Mouse (Mus musculus): ENCODE measurements at regions not wholly inside any gene's neighbourhood (a gene's known extent, or its start where the extent isn't known, plus 50 kb on each side); places are given as distances from the start of the nearest gene placed in this dataset.

DNA sequence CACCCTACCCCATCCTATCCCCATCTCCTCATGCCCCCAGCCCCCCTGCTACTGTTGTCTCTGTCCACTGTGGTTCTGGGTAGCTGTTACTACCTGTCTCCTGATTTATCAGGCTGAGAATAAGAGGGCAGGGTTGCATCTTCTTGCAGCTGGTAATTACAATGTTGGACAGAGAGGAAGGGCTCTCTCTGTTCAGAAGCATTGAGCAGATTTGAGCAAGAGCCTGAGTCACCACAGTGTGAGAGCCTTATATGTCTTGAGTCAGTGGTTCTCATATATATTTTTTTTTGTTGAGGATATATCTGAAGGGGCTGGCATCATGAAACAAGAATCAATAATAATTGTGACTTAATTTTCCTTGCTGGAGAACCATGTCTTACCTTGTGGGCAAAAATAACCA, 82.7 kb upstream of the Sipa1l1 start:
- Histone ChIP-seq H3K9ac (ENCODE audit: low read depth, poor library complexity, severe bottlenecking) (no peak overlapping the region), H3K4me3 (ENCODE audit: low read depth, low read length) (no peak overlapping the region), H3K27ac (ENCODE audit: insufficient read depth, low read length) (no peak overlapping the region), H3K27me3 (ENCODE audit: control insufficient read depth, insufficient read depth, low read length, poor library complexity, severe bottlenecking) (no peaks in the 10 kb centered on the region), H3K4me1 (ENCODE audit: control insufficient read depth, insufficient read depth, low read length) (no peaks in the 10 kb centered on the region), H3K36me3 (ENCODE audit: control insufficient read depth, insufficient read depth, low read length, poor library complexity, severe bottlenecking) (no peaks in the 10 kb centered on the region), H3K9me3 (replicated peaks; ENCODE audit: control insufficient read depth, insufficient read depth, low read length, poor library complexity, severe bottlenecking) (no peaks in the 10 kb centered on the region)
- no peak for TF ChIP-seq CTCF (IDR thresholded peaks at IDR 0.05; ENCODE audit: low read depth, low read length)
- no peak for TF ChIP-seq EP300 (IDR thresholded peaks at IDR 0.05; ENCODE audit: insufficient read depth, low read depth, low read length)
- TF ChIP-seq POLR2A (IDR thresholded peaks at IDR 0.05; ENCODE audit: insufficient read depth, low read length) = no peak

DNA sequence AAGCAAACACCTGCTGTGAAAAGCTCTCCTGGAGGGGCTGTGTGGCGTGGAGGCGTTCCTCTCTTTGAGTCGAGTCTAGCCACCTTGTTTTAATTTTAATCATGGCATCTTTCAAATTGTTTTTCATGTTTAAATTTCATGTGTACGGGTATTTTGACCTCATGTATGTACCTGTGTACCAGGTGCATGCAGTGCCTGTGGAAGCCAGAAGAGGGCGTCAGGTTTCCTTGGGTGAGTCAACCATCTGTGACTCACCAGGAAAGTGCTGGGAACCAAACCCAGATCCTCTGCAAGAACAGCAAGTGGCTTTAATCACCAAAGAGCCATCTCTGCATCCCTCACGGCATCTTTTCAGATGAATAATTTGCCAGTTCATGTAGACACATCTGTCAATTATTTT, 79.8 kb upstream of the Sipa1l1 start:
- no peak overlapping the region for H3K9ac ChIP-seq (ENCODE audit: low read depth, poor library complexity, severe bottlenecking)
- no peaks in the 10 kb centered on the region for H3K27me3 ChIP-seq (ENCODE audit: control insufficient read depth, insufficient read depth, low read length, poor library complexity, severe bottlenecking)
- H3K36me3 ChIP-seq (ENCODE audit: control insufficient read depth, insufficient read depth, low read length, poor library complexity, severe bottlenecking) = no peaks in the 10 kb centered on the region
- no peaks in the 10 kb centered on the region for H3K9me3 ChIP-seq (replicated peaks; ENCODE audit: control insufficient read depth, insufficient read depth, low read length, poor library complexity, severe bottlenecking)
- H3K4me3 ChIP-seq (ENCODE audit: low read depth, low read length) = no peak overlapping the region
- H3K27ac ChIP-seq (ENCODE audit: insufficient read depth, low read length) = no peak overlapping the region
- no peaks in the 10 kb centered on the region for H3K4me1 ChIP-seq (ENCODE audit: control insufficient read depth, insufficient read depth, low read length)
- no peak for TF ChIP-seq EP300 (IDR thresholded peaks at IDR 0.05; ENCODE audit: insufficient read depth, low read depth, low read length)
- TF ChIP-seq CTCF (IDR thresholded peaks at IDR 0.05; ENCODE audit: low read depth, low read length) = peak; percentile 51
- TF ChIP-seq POLR2A (IDR thresholded peaks at IDR 0.05; ENCODE audit: insufficient read depth, low read length) = no peak

DNA sequence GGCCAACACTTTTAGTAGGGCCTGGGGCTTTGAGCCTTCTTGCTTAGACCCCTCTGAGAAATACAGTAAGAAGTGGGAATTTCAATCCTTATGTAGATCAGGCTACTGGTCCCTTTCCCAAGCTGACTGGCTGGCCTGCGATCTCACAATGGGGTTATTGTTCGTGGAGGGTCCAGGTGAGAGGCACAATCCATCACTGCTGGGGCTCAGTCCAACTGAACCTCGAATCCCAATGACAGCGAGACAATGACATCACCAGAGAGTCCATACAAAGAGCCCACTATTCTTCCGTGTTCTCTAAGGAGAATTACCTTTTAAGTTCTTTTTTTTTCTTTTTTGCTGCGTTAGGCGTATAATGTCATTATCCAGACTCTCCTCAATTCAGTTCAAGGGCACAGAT, 75.8 kb upstream of the Sipa1l1 start:
- Histone ChIP-seq H3K36me3 (ENCODE audit: control insufficient read depth, insufficient read depth, low read length, poor library complexity, severe bottlenecking) (no peaks in the 10 kb centered on the region), H3K9ac (ENCODE audit: low read depth, poor library complexity, severe bottlenecking) (no peak overlapping the region), H3K9me3 (replicated peaks; ENCODE audit: control insufficient read depth, insufficient read depth, low read length, poor library complexity, severe bottlenecking) (no peaks in the 10 kb centered on the region), H3K4me1 (ENCODE audit: control insufficient read depth, insufficient read depth, low read length) (no peaks in the 10 kb centered on the region), H3K27ac (ENCODE audit: insufficient read depth, low read length) (no peak overlapping the region), H3K4me3 (ENCODE audit: low read depth, low read length) (no peak overlapping the region), H3K27me3 (ENCODE audit: control insufficient read depth, insufficient read depth, low read length, poor library complexity, severe bottlenecking) (no peaks in the 10 kb centered on the region)
- TF ChIP-seq EP300 (IDR thresholded peaks at IDR 0.05; ENCODE audit: insufficient read depth, low read depth, low read length) (no peak), CTCF (IDR thresholded peaks at IDR 0.05; ENCODE audit: low read depth, low read length) (no peak), POLR2A (IDR thresholded peaks at IDR 0.05; ENCODE audit: insufficient read depth, low read length) (no peak)

- Histone ChIP-seq H3K36me3 (ENCODE audit: control insufficient read depth, insufficient read depth, low read length, poor library complexity, severe bottlenecking) (no peaks in the 10 kb centered on the region), H3K4me3 (ENCODE audit: low read depth, low read length) (no peak overlapping the region), H3K27me3 (ENCODE audit: control insufficient read depth, insufficient read depth, low read length, poor library complexity, severe bottlenecking) (no peaks in the 10 kb centered on the region), H3K9ac (ENCODE audit: low read depth, poor library complexity, severe bottlenecking) (no peak overlapping the region), H3K9me3 (replicated peaks; ENCODE audit: control insufficient read depth, insufficient read depth, low read length, poor library complexity, severe bottlenecking) (no peaks in the 10 kb centered on the region), H3K4me1 (ENCODE audit: control insufficient read depth, insufficient read depth, low read length) (no peaks in the 10 kb centered on the region), H3K27ac (ENCODE audit: insufficient read depth, low read length) (no peak overlapping the region)
- no peak for TF ChIP-seq EP300 (IDR thresholded peaks at IDR 0.05; ENCODE audit: insufficient read depth, low read depth, low read length)
- no peak for TF ChIP-seq POLR2A (IDR thresholded peaks at IDR 0.05; ENCODE audit: insufficient read depth, low read length)
- TF ChIP-seq CTCF (IDR thresholded peaks at IDR 0.05; ENCODE audit: low read depth, low read length) = no peak
These were observed 73.7 kb upstream of the Sipa1l1 start for GRCm38 (mm10) chr12:82095396-82095795.

DNA sequence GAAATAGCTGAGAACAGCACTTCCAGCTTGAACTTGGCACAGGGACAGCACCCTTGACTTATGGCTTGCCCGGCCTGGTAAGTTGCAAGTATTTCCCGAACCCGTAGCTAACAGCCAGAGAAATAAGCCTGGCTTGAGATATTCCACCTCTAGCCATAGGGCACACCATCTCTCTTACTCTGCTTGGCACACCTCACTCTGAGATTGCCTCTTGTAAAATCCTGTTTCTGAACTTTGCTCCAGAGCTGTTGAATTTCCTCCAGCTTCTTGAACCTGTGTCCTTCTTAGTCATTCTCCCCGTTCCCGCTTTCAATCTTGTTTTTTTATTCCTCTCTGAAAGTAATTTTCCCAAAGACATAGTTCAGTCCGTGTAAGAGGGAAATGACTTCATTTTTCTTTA, 72.0 kb upstream of the Sipa1l1 start:
- H3K9me3 ChIP-seq (replicated peaks; ENCODE audit: control insufficient read depth, insufficient read depth, low read length, poor library complexity, severe bottlenecking) = no peaks in the 10 kb centered on the region
- no peaks in the 10 kb centered on the region for H3K36me3 ChIP-seq (ENCODE audit: control insufficient read depth, insufficient read depth, low read length, poor library complexity, severe bottlenecking)
- H3K4me1 ChIP-seq (ENCODE audit: control insufficient read depth, insufficient read depth, low read length) = no peaks in the 10 kb centered on the region
- H3K4me3 ChIP-seq (ENCODE audit: low read depth, low read length) = no peak overlapping the region
- TF ChIP-seq CTCF (IDR thresholded peaks at IDR 0.05; ENCODE audit: low read depth, low read length) (no peak), EP300 (IDR thresholded peaks at IDR 0.05; ENCODE audit: insufficient read depth, low read depth, low read length) (no peak), POLR2A (IDR thresholded peaks at IDR 0.05; ENCODE audit: insufficient read depth, low read length) (no peak)
- no peak overlapping the region for H3K27ac ChIP-seq (ENCODE audit: insufficient read depth, low read length)
- H3K9ac ChIP-seq (ENCODE audit: low read depth, poor library complexity, severe bottlenecking) = no peak overlapping the region
- H3K27me3 ChIP-seq (ENCODE audit: control insufficient read depth, insufficient read depth, low read length, poor library complexity, severe bottlenecking) = no peaks in the 10 kb centered on the region

- H3K27ac ChIP-seq (ENCODE audit: insufficient read depth, low read length) = no peak overlapping the region
- H3K9me3 ChIP-seq (replicated peaks; ENCODE audit: control insufficient read depth, insufficient read depth, low read length, poor library complexity, severe bottlenecking) = no peaks in the 10 kb centered on the region
- no peaks in the 10 kb centered on the region for H3K36me3 ChIP-seq (ENCODE audit: control insufficient read depth, insufficient read depth, low read length, poor library complexity, severe bottlenecking)
- H3K27me3 ChIP-seq (ENCODE audit: control insufficient read depth, insufficient read depth, low read length, poor library complexity, severe bottlenecking) = no peaks in the 10 kb centered on the region
- no peak for TF ChIP-seq EP300 (IDR thresholded peaks at IDR 0.05; ENCODE audit: insufficient read depth, low read depth, low read length)
- no peak for TF ChIP-seq CTCF (IDR thresholded peaks at IDR 0.05; ENCODE audit: low read depth, low read length)
- no peak for TF ChIP-seq POLR2A (IDR thresholded peaks at IDR 0.05; ENCODE audit: insufficient read depth, low read length)
- no peak overlapping the region for H3K9ac ChIP-seq (ENCODE audit: low read depth, poor library complexity, severe bottlenecking)
- no peak overlapping the region for H3K4me3 ChIP-seq (ENCODE audit: low read depth, low read length)
- no peaks in the 10 kb centered on the region for H3K4me1 ChIP-seq (ENCODE audit: control insufficient read depth, insufficient read depth, low read length)
These were observed 71.5 kb upstream of the Sipa1l1 start for GRCm38 (mm10) chr12:82097620-82098019.

All from ES-Bruce4 (cell line).